Mouse (Mus musculus) left cerebral cortex, postnatal 25 days (tissue): ENCODE results near the gene Slc38a4. TPM values are rescaled to one million over a fixed set of nuclear protein-coding genes. Genes with fewer than 3 reads are reported as not detected.

ENCODE experiments used
- total RNA-seq, 2 experiments: library from RNA; stranded (reverse); gene quantifications; 2 replicates each; pipeline ENCODE4 v1.2.3; 2021

Slc38a4 gene
- total RNA-seq, 2 experiments from 2014 or later = 1.2 to 1.4 TPM

Other genes starting within 250 kb of the Slc38a4 start
- 1 to 10 TPM; 5.6 to 6.7 TPM for gene Pced1b, start 191.2 kb upstream of the Slc38a4 start, total RNA-seq
- gene Amigo2, start 191.3 kb upstream of the Slc38a4 start, total RNA-seq = 1 to 10 TPM; 5.3 to 6.6 TPM